Mouse (Mus musculus) heart, embryonic 11.5 days (tissue): Measurements from ENCODE around the gene Ptpn4. TPM values are rescaled to one million over a fixed set of nuclear protein-coding genes. Genes with fewer than 3 reads are reported as not detected.

Experiments
- ATAC-seq: fragments of 200-750 bp; cut with Nextera tagmentation; replicated peaks from 2 replicates; pipeline ENCODE4 v1.8.0; 2017; ENCODE audit warnings: moderate library complexity; ENCODE audit not compliant: insufficient number of reproducible peaks, low FRiP score, low TSS enrichment
- H3K27ac ChIP-seq: fragments of 300-500 bp; sonication (generic); 2 replicates; pipeline ENCODE4 v1.5.1; 2014; ENCODE audit warnings: mild to moderate bottlenecking, low read depth, low read length
- H3K27me3 ChIP-seq: fragments of 300-500 bp; sonication (generic); 2 replicates; pipeline ENCODE4 v1.6.1; 2014; ENCODE audit warnings: mild to moderate bottlenecking, low read length, mixed read lengths; ENCODE audit not compliant: control insufficient read depth, insufficient read depth
- H3K36me3 ChIP-seq: fragments of 300-500 bp; sonication (generic); 2 replicates; pipeline ENCODE4 v1.6.1; 2014; ENCODE audit warnings: mild to moderate bottlenecking, low read length, moderate library complexity, mixed read lengths; ENCODE audit not compliant: control insufficient read depth, insufficient read depth
- H3K4me1 ChIP-seq: fragments of 300-500 bp; sonication (generic); 2 replicates; pipeline ENCODE4 v1.6.1; 2014; ENCODE audit warnings: low read length; ENCODE audit not compliant: control insufficient read depth, insufficient read depth
- H3K4me2 ChIP-seq: fragments of 300-500 bp; sonication (generic); 2 replicates; pipeline ENCODE4 v1.6.1; 2014; ENCODE audit warnings: mild to moderate bottlenecking, moderate library complexity
- H3K4me3 ChIP-seq: fragments of 300-500 bp; sonication (generic); 2 replicates; pipeline ENCODE4 v1.5.1; 2014; ENCODE audit warnings: low read depth, low read length
- H3K9ac ChIP-seq: fragments of 300-500 bp; sonication (generic); 2 replicates; pipeline ENCODE4 v1.6.1; 2014; ENCODE audit warnings: mild to moderate bottlenecking, low read depth, low read length, moderate library complexity
- H3K9me3 ChIP-seq: fragments of 300-500 bp; sonication (generic); replicated peaks from 2 replicates; pipeline ENCODE4 v1.6.1; 2016; ENCODE audit warnings: low read length; ENCODE audit not compliant: control insufficient read depth
- WGBS: fragments of 180-500 bp; shearing (Covaris S2); extraction: QIAGEN DNeasy Blood & Tissue Kit; methylation state at CpG from one replicate; pipeline ENCODE4 v1.1.7; 2014; ENCODE audit not compliant: insufficient replicate concordance; 5-methylcytosine and 5-hydroxymethylcytosine counted together
- polyA plus RNA-seq: library from polyadenylated mRNA; unstranded; fragments of >200 nt; fragmentation: Nextera tagmentation; extraction: Ambion mirVana; gene quantifications from 2 replicates; pipeline ENCODE4 v1.2.1, GENCODE M21; 2014

Ptpn4 gene
- polyA plus RNA-seq, 1 experiment from 2014 or later: 5.9 TPM

- Histone ChIP-seq H3K4me2 (no peak overlapping the region), H3K4me1 (no peaks in the 10 kb centered on the region), H3K4me3 (no peak overlapping the region), H3K36me3 (0 out of 2 replicates have a peak, but pooled peaks cover under 1% of the 10 kb centered on the region), H3K9me3 (no peaks in the 10 kb centered on the region), H3K27me3 (no peaks in the 10 kb centered on the region), H3K27ac (no peak overlapping the region), H3K9ac (no peak overlapping the region)
- ATAC-seq: no peak
- WGBS: 86% methylated on average over 3 of the region's 3 CpGs
Observed at GRCm38 (mm10) chr1:119685773-119686558, 151.4 kb downstream of the Ptpn4 start.

- Histone ChIP-seq H3K4me2 (no peak overlapping the region), H3K27ac (no peak overlapping the region), H3K27me3 (no peaks in the 10 kb centered on the region), H3K4me1 (no peaks in the 10 kb centered on the region), H3K9ac (no peak overlapping the region), H3K4me3 (no peak overlapping the region), H3K36me3 (no peaks in the 10 kb centered on the region; the same call in 1 of the 2 replicates), H3K9me3 (no peaks in the 10 kb centered on the region)
- no peak for ATAC-seq
- 81% methylated on average over 2 of the region's 2 CpGs for whole genome bisulfite sequencing
Observed at GRCm38 (mm10) chr1:119681663-119682213, 155.7 kb downstream of the Ptpn4 start.

GRCm38 (mm10) chr1:119674984-119675383, 162.4 kb downstream of the Ptpn4 start:
- Histone ChIP-seq H3K27ac (no peak overlapping the region), H3K27me3 (no peaks in the 10 kb centered on the region), H3K4me3 (no peak overlapping the region), H3K9me3 (no peaks in the 10 kb centered on the region), H3K4me1 (no peaks in the 10 kb centered on the region), H3K9ac (no peak overlapping the region), H3K36me3 (no peaks in the 10 kb centered on the region; the same call in 1 of the 2 replicates), H3K4me2 (no peak overlapping the region)
- 58% methylated on average over 1 of the region's 1 CpGs for WGBS
- ATAC-seq: no peak

- Histone ChIP-seq H3K9ac (no peak overlapping the region), H3K4me1 (no peaks in the 10 kb centered on the region), H3K27ac (no peak overlapping the region), H3K9me3 (no peaks in the 10 kb centered on the region), H3K4me2 (no peak overlapping the region), H3K4me3 (no peak overlapping the region), H3K27me3 (no peaks in the 10 kb centered on the region), H3K36me3 (0 out of 2 replicates have a peak, but pooled peaks cover 4% of the 10 kb centered on the region)
- ATAC-seq: no peak
- WGBS: 87% methylated on average over 7 of the region's 7 CpGs
Observed at GRCm38 (mm10) chr1:119666904-119667303, 170.5 kb downstream of the Ptpn4 start.

GRCm38 (mm10) chr1:119654307-119654706, 183.1 kb downstream of the Ptpn4 start:
- H3K9me3 ChIP-seq: no peaks in the 10 kb centered on the region
- H3K9ac ChIP-seq: no peak overlapping the region
- no peak overlapping the region for H3K27ac ChIP-seq
- no peaks in the 10 kb centered on the region for H3K27me3 ChIP-seq
- 90% methylated on average over 2 of the region's 2 CpGs for WGBS
- H3K4me1 ChIP-seq: peaks cover 6% of the 10 kb centered on the region
- no peak overlapping the region for H3K4me2 ChIP-seq
- ATAC-seq: no peak
- H3K36me3 ChIP-seq: no peaks in the 10 kb centered on the region
- no peak overlapping the region for H3K4me3 ChIP-seq

- no peak for ATAC-seq
- no peaks in the 10 kb centered on the region for H3K27me3 ChIP-seq
- no peak overlapping the region for H3K9ac ChIP-seq
- H3K4me3 ChIP-seq: no peak overlapping the region
- no peak overlapping the region for H3K4me2 ChIP-seq
- H3K27ac ChIP-seq: no peak overlapping the region
- peaks cover 16% of the 10 kb centered on the region for H3K4me1 ChIP-seq
- H3K9me3 ChIP-seq: no peaks in the 10 kb centered on the region
- H3K36me3 ChIP-seq: no peaks in the 10 kb centered on the region
- WGBS: 82% methylated on average over 5 of the region's 5 CpGs
Observed at GRCm38 (mm10) chr1:119650386-119650785, 187.0 kb downstream of the Ptpn4 start.

- Histone ChIP-seq H3K36me3 (no peaks in the 10 kb centered on the region), H3K4me3 (no peak overlapping the region), H3K27ac (no peak overlapping the region), H3K4me1 (peaks cover 16% of the 10 kb centered on the region), H3K27me3 (no peaks in the 10 kb centered on the region), H3K9ac (no peak overlapping the region), H3K9me3 (no peaks in the 10 kb centered on the region), H3K4me2 (no peak overlapping the region)
- ATAC-seq: no peak
- WGBS: 15% methylated on average over 2 of the region's 2 CpGs
Observed at GRCm38 (mm10) chr1:119649627-119650026, 187.8 kb downstream of the Ptpn4 start.

GRCm38 (mm10) chr1:119648205-119649111, 189.0 kb downstream of the Ptpn4 start, which contains the start of gene Epb41l5:
TSS of gene Epb41l5 (minus strand) at chr1:119649000.
- WGBS: under 1% methylated on average over 85 of the region's 86 CpGs
- H3K9me3 ChIP-seq: no peaks in the 10 kb centered on the region
- peak within 1 kb of the TSS; percentile 82 for H3K9ac ChIP-seq
- peak; percentile 88 for ATAC-seq
- H3K36me3 ChIP-seq: no peaks in the 10 kb centered on the region
- no peaks in the 10 kb centered on the region for H3K27me3 ChIP-seq
- peak within 1 kb of the TSS; percentile 76 for H3K4me2 ChIP-seq
- H3K4me1 ChIP-seq: peaks cover 16% of the 10 kb centered on the region
- H3K27ac ChIP-seq: peak within 1 kb of the TSS; percentile 91
- H3K4me3 ChIP-seq: peak within 1 kb of the TSS; percentile 74
